Mouse (Mus musculus) inflammation-experienced regulatory T-cells, adult 6 months (primary cell): ENCODE measurements around the gene Bnip2. TPM values are rescaled to one million over a fixed set of nuclear protein-coding genes. Genes with fewer than 3 reads are reported as not detected.

Source experiments
- ATAC-seq: one replicate; pipeline ENCODE4 v1.8.0; 2017
- polyA plus RNA-seq, 3 experiments: library from polyadenylated mRNA; unstranded; fragments of 100-300 nt; shearing (Covaris generic); gene quantifications; one replicate each; pipeline ENCODE4 v1.2.1; 2017

Bnip2 gene
- polyA plus RNA-seq, 3 experiments from 2014 or later, result 35.8 to 59.1 (median 36.0) TPM

GRCm38 (mm10) chr9:70048751-70049415 lies 59.6 kb downstream of the Bnip2 start:
- ATAC-seq, result no peak

GRCm38 (mm10) chr9:70049416-70049783 lies 60.1 kb downstream of the Bnip2 start:
- ATAC-seq, result no peak

GRCm38 (mm10) chr9:70049839-70050238 lies 60.6 kb downstream of the Bnip2 start:
- ATAC-seq, result no peak

GRCm38 (mm10) chr9:70052730-70053129 lies 63.5 kb downstream of the Bnip2 start:
- ATAC-seq, result no peak

- ATAC-seq, result no peak
Observed at GRCm38 (mm10) chr9:70053411-70053810, 64.1 kb downstream of the Bnip2 start.

Other genes starting within 250 kb of the Bnip2 start
- not detected for gene Foxb1, start 228.5 kb upstream of the Bnip2 start, polyA plus RNA-seq
- gene Gtf2a2, start 23.1 kb downstream of the Bnip2 start, polyA plus RNA-seq, result 100 to 1,000 TPM; 150 to 200 (median 179) TPM
- not detected for gene Gcnt3, start 48.6 kb downstream of the Bnip2 start, polyA plus RNA-seq
- gene Fam81a, start 153.1 kb downstream of the Bnip2 start, polyA plus RNA-seq, result 1 to 10 TPM in 1 of 3 experiments, under 1 TPM in 2; 0.20 to 3.1 (median 0.42) TPM
- gene Myo1e, start 217.9 kb downstream of the Bnip2 start, polyA plus RNA-seq, result 10 to 100 TPM; 25.0 to 41.4 (median 29.7) TPM